Mouse (Mus musculus) forebrain, postnatal 0 days (tissue): ENCODE measurements around the gene Gm42417. TPM values are rescaled to one million over a fixed set of nuclear protein-coding genes. Genes with fewer than 3 reads are reported as not detected.

ENCODE experiments used
- ATAC-seq: fragments of 200-750 bp; cut with Nextera tagmentation; 2 replicates; pipeline ENCODE4 v1.8.0; 2017; ENCODE audit warnings: mild to moderate bottlenecking, moderate library complexity
- DNase-seq: peaks from one replicate; pipeline ENCODE4 v3.0.0-alpha.2; 2015
- H3K27ac ChIP-seq: fragments of 300-500 bp; sonication (generic); 2 replicates; pipeline ENCODE4 v1.5.1; 2014; ENCODE audit warnings: low read depth, mild to moderate bottlenecking, antibody characterized with exemption, low read length, moderate library complexity, mixed read lengths
- H3K27me3 ChIP-seq: fragments of 300-500 bp; sonication (generic); 2 replicates; pipeline ENCODE4 v1.6.1; 2014; ENCODE audit warnings: mild to moderate bottlenecking, low read length, mixed read lengths; ENCODE audit not compliant: insufficient read depth
- H3K36me3 ChIP-seq: fragments of 300-500 bp; sonication (generic); 2 replicates; pipeline ENCODE4 v1.6.1; 2014; ENCODE audit warnings: mild to moderate bottlenecking, moderate library complexity; ENCODE audit not compliant: insufficient read depth
- H3K4me1 ChIP-seq: fragments of 300-500 bp; sonication (generic); 2 replicates; pipeline ENCODE4 v1.6.1; 2014; ENCODE audit warnings: antibody characterized with exemption; ENCODE audit not compliant: insufficient read depth
- H3K4me2 ChIP-seq: fragments of 300-500 bp; sonication (generic); 2 replicates; pipeline ENCODE4 v1.6.1; 2014; ENCODE audit warnings: low read depth, mild to moderate bottlenecking, moderate library complexity
- H3K4me3 ChIP-seq: fragments of 300-500 bp; sonication (generic); 2 replicates; pipeline ENCODE4 v1.5.1; 2014; ENCODE audit warnings: low read depth, low read length, mixed read lengths
- H3K9ac ChIP-seq: fragments of 300-500 bp; sonication (generic); 2 replicates; pipeline ENCODE4 v1.6.1; 2014; ENCODE audit warnings: mild to moderate bottlenecking
- H3K9me3 ChIP-seq: fragments of 300-500 bp; sonication (generic); 2 replicates; pipeline ENCODE4 v1.6.1; 2016; ENCODE audit warnings: low read length
- CTCF ChIP-seq: sonication (generic); IDR thresholded peaks from 2 replicates; pipeline ENCODE4 v1.5.1; 2016; ENCODE audit warnings: antibody characterized with exemption, control low read depth, low read depth
- WGBS: fragments of 180-500 bp; shearing (Covaris S2); extraction: QIAGEN DNeasy Blood & Tissue Kit; methylation state at CpG from one replicate; pipeline ENCODE4 v1.1.7; 2014; 5-methylcytosine and 5-hydroxymethylcytosine counted together
- polyA plus RNA-seq: library from polyadenylated mRNA; unstranded; fragments of >200 nt; fragmentation: Nextera tagmentation; extraction: Ambion mirVana; gene quantifications from 2 replicates; pipeline ENCODE4 v1.2.1, GENCODE M21; 2015
- total RNA-seq: library from RNA; depleted of rRNA; stranded (reverse); fragments of >200 nt; gene quantifications from 2 replicates; pipeline ENCODE4 v1.2.3, GENCODE M21; 2014

Gene Gm42417
- total and polyA plus RNA-seq, 2 experiments from 2014 or later: 0.27 to 0.38 TPM

DNA sequence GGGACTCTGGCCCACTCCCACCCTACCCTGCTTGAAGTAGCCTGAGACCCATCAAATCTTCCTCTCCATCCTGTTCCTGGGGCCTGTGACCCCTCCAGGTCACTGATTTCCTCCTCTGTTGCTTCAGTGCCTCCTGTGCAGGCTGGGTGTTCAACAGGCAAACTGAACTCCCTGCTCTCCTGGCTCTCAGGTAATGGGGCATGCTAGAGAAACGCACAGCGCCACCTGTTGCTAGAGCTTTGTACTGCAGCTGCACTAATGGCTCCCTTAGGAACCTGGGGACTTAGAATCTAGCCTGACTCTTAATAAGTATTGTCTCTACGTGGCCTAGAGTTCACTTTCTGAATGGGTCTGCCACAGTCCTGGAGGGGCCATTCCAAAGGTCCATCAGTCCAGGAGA lies 38.0 kb downstream of the Gm42417 start:
- H3K27me3 ChIP-seq: no peaks in the 10 kb centered on the region
- no peaks in the 10 kb centered on the region for H3K4me1 ChIP-seq
- peaks cover 28% of the 10 kb centered on the region for H3K36me3 ChIP-seq
- ATAC-seq (peak; percentile 59; the same call in 1 of the 2 replicates), DNase-seq (peak; percentile 81)
- TF ChIP-seq CTCF: peak; percentile 91
- H3K4me2 ChIP-seq: no peak overlapping the region
- no peak overlapping the region for H3K27ac ChIP-seq
- WGBS: 4% methylated on average over 3 of the region's 3 CpGs
- no peak overlapping the region for H3K4me3 ChIP-seq
- H3K9ac ChIP-seq: no peak overlapping the region
- no peaks in the 10 kb centered on the region for H3K9me3 ChIP-seq

DNA sequence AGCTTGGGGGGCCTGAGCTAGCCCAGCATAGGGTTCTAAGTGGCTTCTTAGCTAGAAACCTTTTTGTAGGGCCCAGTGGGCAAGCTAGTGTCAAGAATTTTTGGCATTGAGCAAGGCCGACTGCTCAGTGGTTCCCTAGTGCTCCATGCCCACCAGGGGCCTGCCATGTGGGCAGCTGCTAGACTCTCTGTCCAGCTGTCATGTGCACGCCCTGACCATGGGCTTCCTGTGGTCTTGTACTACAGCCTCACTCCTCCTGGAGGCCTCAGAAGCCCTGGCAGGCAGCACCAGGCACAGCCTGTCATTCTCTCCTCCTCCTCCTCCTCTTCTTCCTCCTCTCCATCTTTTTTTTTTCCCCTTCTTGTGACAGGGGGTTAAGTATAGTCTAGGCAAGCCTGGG lies 41.9 kb downstream of the Gm42417 start:
- H3K4me1 ChIP-seq: no peaks in the 10 kb centered on the region
- H3K9ac ChIP-seq: no peak overlapping the region
- no peak overlapping the region for H3K4me2 ChIP-seq
- TF ChIP-seq CTCF: no peak
- H3K27ac ChIP-seq: no peak overlapping the region
- H3K36me3 ChIP-seq: peaks cover 25% of the 10 kb centered on the region
- no peaks in the 10 kb centered on the region for H3K9me3 ChIP-seq
- DNase-seq (no peak), ATAC-seq (no peak)
- 63% methylated on average over 2 of the region's 2 CpGs for WGBS
- H3K27me3 ChIP-seq: no peaks in the 10 kb centered on the region
- H3K4me3 ChIP-seq: no peak overlapping the region

DNA sequence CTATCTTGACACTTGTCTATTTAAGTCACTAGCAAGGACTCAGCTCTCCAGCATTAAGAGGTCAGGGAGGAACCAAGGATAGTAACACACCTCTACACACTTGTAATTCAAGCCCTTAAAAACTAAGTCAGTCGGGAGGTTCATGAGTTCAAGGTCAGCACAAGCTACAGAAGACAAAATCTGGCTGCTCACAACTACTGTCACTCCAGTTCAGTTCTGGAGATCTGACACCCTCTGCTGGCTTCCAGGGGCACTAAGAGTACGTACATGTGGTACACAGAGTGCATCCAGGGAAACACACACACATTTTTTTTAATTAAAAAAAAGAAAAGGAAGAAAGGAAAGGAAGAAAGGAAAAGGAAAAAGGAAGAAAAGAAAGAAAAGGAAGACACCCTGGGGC lies 42.5 kb downstream of the Gm42417 start:
- H3K36me3 ChIP-seq: peaks cover 25% of the 10 kb centered on the region; the same call in 1 of the 2 replicates
- ATAC-seq: peak; percentile 74

DNA sequence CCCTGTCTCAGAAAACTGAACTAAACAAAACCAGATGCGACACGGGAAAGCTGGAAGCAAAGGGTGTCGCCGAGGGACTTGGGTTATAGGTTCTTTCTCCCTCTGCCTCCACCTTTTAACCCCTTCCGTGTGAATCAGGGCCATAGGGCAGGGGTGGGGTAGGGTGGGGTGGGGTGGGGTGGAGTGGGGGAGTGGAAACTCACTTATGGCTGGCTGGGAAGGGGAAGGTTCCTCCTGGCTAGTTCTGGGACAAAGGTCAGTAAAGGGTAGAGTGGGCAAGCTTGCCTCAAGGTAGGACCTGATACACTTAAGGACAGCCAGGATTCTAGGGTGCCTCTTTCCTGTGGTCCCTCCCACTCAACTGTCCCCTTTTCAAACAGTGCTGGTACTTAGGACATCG lies 45.9 kb downstream of the Gm42417 start:
- H3K4me1 ChIP-seq: no peaks in the 10 kb centered on the region
- H3K9ac ChIP-seq: no peak overlapping the region
- H3K9me3 ChIP-seq: no peaks in the 10 kb centered on the region
- peaks cover 3% of the 10 kb centered on the region; the same call in 1 of the 2 replicates for H3K36me3 ChIP-seq
- WGBS: 88% methylated on average over 6 of the region's 6 CpGs
- ATAC-seq (no peak), DNase-seq (no peak)
- H3K4me2 ChIP-seq: no peak overlapping the region
- no peak overlapping the region for H3K27ac ChIP-seq
- no peak for TF ChIP-seq CTCF
- H3K27me3 ChIP-seq: no peaks in the 10 kb centered on the region
- H3K4me3 ChIP-seq: no peak overlapping the region

More for the DNA sequence above, 42.5 kb downstream of the Gm42417 start:
- Histone ChIP-seq H3K9ac (no peak overlapping the region), H3K4me2 (no peak overlapping the region), H3K4me1 (no peaks in the 10 kb centered on the region), H3K27me3 (no peaks in the 10 kb centered on the region), H3K9me3 (no peaks in the 10 kb centered on the region), H3K4me3 (no peak overlapping the region), H3K27ac (no peak overlapping the region)
- peak; percentile 67 for TF ChIP-seq CTCF
- DNase-seq: no peak
- WGBS: 56% methylated on average over 2 of the region's 2 CpGs

DNA sequence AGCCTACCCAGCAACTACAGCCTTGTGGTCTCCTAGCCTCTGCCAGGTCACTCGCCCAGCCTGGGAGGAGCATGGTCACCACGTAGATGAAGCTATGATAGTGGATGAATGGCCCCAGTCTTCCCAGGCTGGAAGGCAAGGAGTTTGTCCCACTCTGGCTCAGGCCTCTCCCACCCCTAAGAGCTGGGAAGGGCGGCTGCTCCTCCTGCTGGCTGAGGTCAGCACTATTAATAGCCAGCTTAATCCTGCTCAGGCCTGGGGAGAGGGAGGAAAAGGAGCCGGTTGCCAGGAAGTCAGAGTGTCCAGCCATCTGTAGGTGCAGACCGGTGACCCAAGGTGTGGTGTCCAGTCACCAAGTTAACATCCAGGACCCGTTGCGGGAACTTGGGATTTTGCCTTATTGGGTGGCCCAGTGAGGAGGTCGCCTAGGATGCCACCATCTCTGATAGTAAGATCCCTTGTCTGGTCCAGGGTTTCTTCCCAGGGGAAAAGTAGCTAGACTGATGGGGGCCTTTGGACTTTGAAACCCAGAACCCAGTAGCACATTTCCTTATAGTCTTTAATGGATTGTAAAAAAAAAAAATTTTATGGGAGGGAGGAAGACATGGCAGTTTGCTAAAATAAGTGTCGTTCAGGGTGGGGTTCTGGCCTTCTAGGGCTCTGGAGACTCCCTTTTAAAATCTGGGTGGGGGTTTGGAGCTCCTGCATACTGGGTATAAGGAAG lies 46.7 kb downstream of the Gm42417 start:
- Histone ChIP-seq H3K4me1 (no peaks in the 10 kb centered on the region), H3K36me3 (no peaks in the 10 kb centered on the region), H3K27me3 (no peaks in the 10 kb centered on the region), H3K27ac (no peak overlapping the region), H3K9ac (no peak overlapping the region), H3K4me2 (no peak overlapping the region), H3K9me3 (no peaks in the 10 kb centered on the region), H3K4me3 (no peak overlapping the region)
- peak; percentile 57 for TF ChIP-seq CTCF
- ATAC-seq (peak; percentile 66), DNase-seq (no peak)
- 48% methylated on average over 9 of the region's 9 CpGs for WGBS

DNA sequence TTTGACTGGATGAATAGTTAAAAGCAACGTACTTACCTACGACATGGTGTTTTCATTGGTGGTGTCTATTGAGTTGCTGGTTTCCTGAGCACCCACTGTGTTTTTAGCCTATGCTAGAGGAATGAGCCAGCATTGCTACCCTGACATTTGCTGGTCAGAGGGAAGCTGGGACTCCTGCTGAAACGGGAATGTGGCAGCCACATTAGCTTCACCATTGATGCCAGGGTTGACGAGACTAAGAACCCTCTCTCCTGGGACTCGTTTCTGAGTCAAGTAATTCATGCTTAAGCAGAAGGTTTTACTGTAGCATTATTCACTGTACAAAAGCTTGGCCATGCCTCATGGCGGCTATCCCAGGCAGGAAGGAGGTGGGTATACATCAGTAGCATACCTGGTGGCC lies 49.6 kb downstream of the Gm42417 start:
- ATAC-seq: no peak
- Histone ChIP-seq H3K9ac (no peak overlapping the region), H3K27ac (no peak overlapping the region), H3K27me3 (no peaks in the 10 kb centered on the region), H3K4me3 (no peak overlapping the region), H3K36me3 (no peaks in the 10 kb centered on the region), H3K9me3 (no peaks in the 10 kb centered on the region), H3K4me2 (no peak overlapping the region), H3K4me1 (no peaks in the 10 kb centered on the region)
- no peak for DNase-seq
- no peak for TF ChIP-seq CTCF
- WGBS: 57% methylated on average over 6 of the region's 6 CpGs

DNA sequence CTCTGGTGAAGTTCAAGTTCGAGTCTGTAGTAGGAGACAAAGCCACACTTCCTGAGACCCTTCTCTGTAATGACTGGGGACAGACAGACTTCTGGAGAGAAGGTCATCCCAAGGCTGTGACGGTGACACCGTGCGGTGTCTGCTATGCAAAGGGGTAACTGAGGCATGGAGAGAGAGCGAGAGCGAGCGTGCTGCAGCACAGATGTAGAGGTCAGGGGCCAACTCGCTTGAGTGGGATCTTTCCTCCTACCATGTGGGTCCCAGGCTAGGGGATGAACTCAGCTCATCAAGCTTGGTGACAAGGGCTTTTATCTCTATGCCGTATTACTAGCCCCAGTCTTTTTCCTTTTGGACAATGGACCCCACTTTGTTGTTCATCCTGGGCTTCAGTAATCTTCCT lies 52.1 kb downstream of the Gm42417 start:
- Histone ChIP-seq H3K4me1 (no peaks in the 10 kb centered on the region), H3K9me3 (no peaks in the 10 kb centered on the region), H3K4me3 (no peak overlapping the region), H3K4me2 (no peak overlapping the region), H3K9ac (no peak overlapping the region), H3K27ac (no peak overlapping the region), H3K36me3 (no peaks in the 10 kb centered on the region), H3K27me3 (no peaks in the 10 kb centered on the region)
- no peak for DNase-seq
- WGBS: 86% methylated on average over 9 of the region's 9 CpGs
- no peak for ATAC-seq
- TF ChIP-seq CTCF: no peak
